Mouse (Mus musculus) forebrain, embryonic 16.5 days (tissue): ENCODE measurements at regions not wholly inside any gene's neighbourhood (a gene's known extent, or its start where the extent isn't known, plus 50 kb on each side); places are given as distances from the start of the nearest gene placed in this dataset.

Source experiments
- ATAC-seq: fragments of 200-750 bp; cut with Nextera tagmentation; 2 replicates; pipeline ENCODE4 v1.8.0; 2017; ENCODE audit warnings: mild to moderate bottlenecking, moderate library complexity
- H3K27ac ChIP-seq: fragments of 300-500 bp; sonication (generic); 2 replicates; pipeline ENCODE4 v1.5.1; 2014; ENCODE audit warnings: low read length, control low read depth
- H3K27me3 ChIP-seq: fragments of 300-500 bp; sonication (generic); replicated peaks from 2 replicates; pipeline ENCODE4 v1.6.1; 2014; ENCODE audit warnings: low read length; ENCODE audit not compliant: control insufficient read depth, insufficient read depth
- H3K36me3 ChIP-seq: fragments of 300-500 bp; sonication (generic); 2 replicates; pipeline ENCODE4 v1.6.1; 2014; ENCODE audit not compliant: control insufficient read depth, insufficient read depth
- H3K4me1 ChIP-seq: fragments of 300-500 bp; sonication (generic); replicated peaks from 2 replicates; pipeline ENCODE4 v1.6.1; 2014; ENCODE audit warnings: low read length; ENCODE audit not compliant: control insufficient read depth, insufficient read depth
- H3K4me2 ChIP-seq: fragments of 300-500 bp; sonication (generic); 2 replicates; pipeline ENCODE4 v1.6.1; 2014; ENCODE audit warnings: mild to moderate bottlenecking, low read length, control low read depth
- H3K4me3 ChIP-seq: fragments of 300-500 bp; sonication (generic); replicated peaks from 2 replicates; pipeline ENCODE4 v1.5.1; 2014; ENCODE audit warnings: mild to moderate bottlenecking, low read length, control low read depth
- H3K9ac ChIP-seq: fragments of 300-500 bp; sonication (generic); replicated peaks from 2 replicates; pipeline ENCODE4 v1.6.1; 2014; ENCODE audit warnings: low read depth, low read length, control low read depth
- H3K9me3 ChIP-seq: fragments of 300-500 bp; sonication (generic); 2 replicates; pipeline ENCODE4 v1.6.1; 2016; ENCODE audit warnings: low read length; ENCODE audit not compliant: control insufficient read depth
- WGBS: fragments of 180-500 bp; shearing (Covaris S2); extraction: QIAGEN DNeasy Blood & Tissue Kit; methylation state at CpG from one replicate; pipeline ENCODE4 v1.1.7; 2014; 5-methylcytosine and 5-hydroxymethylcytosine counted together

- H3K36me3 ChIP-seq: no peaks in the 10 kb centered on the region
- no peaks in the 10 kb centered on the region for H3K9me3 ChIP-seq
- no peak overlapping the region for H3K4me2 ChIP-seq
- no peaks in the 10 kb centered on the region for H3K27me3 ChIP-seq
- WGBS: 9% methylated on average over 11 of the region's 11 CpGs
- no peak for ATAC-seq
- H3K4me1 ChIP-seq: peaks cover 5% of the 10 kb centered on the region
- no peak overlapping the region for H3K27ac ChIP-seq
- H3K9ac ChIP-seq: no peak overlapping the region
- no peak overlapping the region for H3K4me3 ChIP-seq
Measured at GRCm38 (mm10) chr5:146647628-146648380, 62.8 kb upstream of the Gpr12 start.

- Histone ChIP-seq H3K4me3 (no peak overlapping the region), H3K9ac (no peak overlapping the region), H3K27me3 (no peaks in the 10 kb centered on the region), H3K4me2 (no peak overlapping the region), H3K27ac (no peak overlapping the region), H3K9me3 (no peaks in the 10 kb centered on the region), H3K36me3 (no peaks in the 10 kb centered on the region), H3K4me1 (peaks cover 5% of the 10 kb centered on the region)
- no peak for ATAC-seq
- under 1% methylated on average over 4 of the region's 4 CpGs for WGBS
Measured at GRCm38 (mm10) chr5:146644499-146644898, 59.5 kb upstream of the Gpr12 start.

- Histone ChIP-seq H3K9ac (no peak overlapping the region), H3K9me3 (no peaks in the 10 kb centered on the region), H3K4me1 (no peaks in the 10 kb centered on the region), H3K27ac (no peak overlapping the region), H3K4me2 (no peak overlapping the region), H3K27me3 (0 out of 2 replicates have a peak, but pooled peaks cover 2% of the 10 kb centered on the region), H3K4me3 (no peak overlapping the region), H3K36me3 (no peaks in the 10 kb centered on the region)
- 68% methylated on average over 6 of the region's 6 CpGs for WGBS
- ATAC-seq: no peak
Measured at GRCm38 (mm10) chr5:146641931-146642330, 56.9 kb upstream of the Gpr12 start.

- H3K36me3 ChIP-seq: no peaks in the 10 kb centered on the region
- no peak for ATAC-seq
- 93% methylated on average over 6 of the region's 6 CpGs for WGBS
- 0 out of 2 replicates have a peak, but pooled peaks cover 2% of the 10 kb centered on the region for H3K27me3 ChIP-seq
- no peaks in the 10 kb centered on the region for H3K9me3 ChIP-seq
- H3K4me1 ChIP-seq: peaks cover under 1% of the 10 kb centered on the region
- H3K9ac ChIP-seq: no peak overlapping the region
- H3K4me3 ChIP-seq: no peak overlapping the region
- H3K27ac ChIP-seq: no peak overlapping the region
- H3K4me2 ChIP-seq: no peak overlapping the region
Measured at GRCm38 (mm10) chr5:146636859-146637258, 51.8 kb upstream of the Gpr12 start.
